Mouse (Mus musculus): ENCODE results near the gene Wbp2nl.

DNA sequence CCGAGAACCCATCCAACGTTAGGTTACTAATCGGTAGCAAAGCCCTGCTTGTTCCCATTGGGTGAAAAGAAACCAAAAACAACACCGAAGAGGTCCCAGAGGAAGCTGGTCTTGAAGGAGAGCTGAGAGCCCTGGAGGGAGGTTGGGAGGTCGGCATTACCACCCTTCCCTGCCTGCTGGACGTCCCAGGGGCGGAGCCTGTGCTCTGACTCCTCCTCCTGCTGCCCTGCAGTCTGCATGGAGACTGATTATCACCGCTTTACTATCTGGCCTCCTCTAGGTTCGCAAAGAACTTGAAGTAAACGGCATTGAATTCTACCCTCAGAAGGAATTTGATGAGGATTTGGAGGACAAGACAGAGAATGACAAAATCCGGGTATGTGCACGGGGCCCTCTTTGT lies 12.6 kb upstream of the Wbp2nl start:
- no peak for TF ChIP-seq CTCF (IDR thresholded peaks at IDR 0.05; ENCODE audit: low read depth, low read length)
- no peak for TF ChIP-seq POLR2A (IDR thresholded peaks at IDR 0.05; ENCODE audit: borderline replicate concordance, low read depth, low read length)
